Mouse (Mus musculus): ENCODE measurements around the gene Dhps.

Gene Dhps

GRCm38 (mm10) chr8:85071514-85072281 is at the start of gene Dhps:
Gene Dhps (plus strand): TSS chr8:85071757.
- peak; percentile 90 for DNase-seq

GRCm38 (mm10) chr8:85023846-85024245 is 47.7 kb upstream of the Dhps start:
- peak; percentile 51 for DNase-seq

- DNase-seq: peak; percentile 92
Measured at GRCm38 (mm10) chr8:85025098-85025932, 46.2 kb upstream of the Dhps start, which contains the start of gene Asna1. Gene Asna1 (minus strand): TSS chr8:85025281.

- peak; percentile 96 for DNase-seq
Measured at GRCm38 (mm10) chr8:85026670-85027515, 44.7 kb upstream of the Dhps start, which contains the start of gene Trir. Gene Trir (plus strand): TSS chr8:85026823.

- peak; percentile 42 for DNase-seq
Measured at GRCm38 (mm10) chr8:85027516-85027855, 44.1 kb upstream of the Dhps start.

- DNase-seq: no peak
Measured at GRCm38 (mm10) chr8:85027922-85028321, 43.6 kb upstream of the Dhps start.

- peak; percentile 40 for DNase-seq
Measured at GRCm38 (mm10) chr8:85029271-85029670, 42.3 kb upstream of the Dhps start.

GRCm38 (mm10) chr8:85032622-85033311 is 38.8 kb upstream of the Dhps start:
- DNase-seq: no peak

- DNase-seq: peak; percentile 57
Measured at GRCm38 (mm10) chr8:85033867-85034266, 37.7 kb upstream of the Dhps start.

- DNase-seq: peak; percentile 76
Measured at GRCm38 (mm10) chr8:85034764-85035163, 36.8 kb upstream of the Dhps start.

- DNase-seq: peak; percentile 61
Measured at GRCm38 (mm10) chr8:85035165-85035727, 36.3 kb upstream of the Dhps start.

GRCm38 (mm10) chr8:85035728-85036310 is 35.7 kb upstream of the Dhps start:
- peak; percentile 59 for DNase-seq

GRCm38 (mm10) chr8:85036381-85036717 is 35.2 kb upstream of the Dhps start:
- no peak for DNase-seq

- peak; percentile 95 for DNase-seq
Measured at GRCm38 (mm10) chr8:85036718-85037365, 34.7 kb upstream of the Dhps start, which contains the start of gene Tnpo2. Gene Tnpo2 (plus strand): TSS chr8:85036915.

GRCm38 (mm10) chr8:85037366-85037680 is 34.2 kb upstream of the Dhps start:
- DNase-seq: no peak

- DNase-seq: peak; percentile 62
Measured at GRCm38 (mm10) chr8:85037681-85038531, 33.7 kb upstream of the Dhps start.

- DNase-seq: no peak
Measured at GRCm38 (mm10) chr8:85043619-85044018, 27.9 kb upstream of the Dhps start.

GRCm38 (mm10) chr8:85057367-85057766 is 14.2 kb upstream of the Dhps start:
- DNase-seq: no peak

GRCm38 (mm10) chr8:85059879-85060616 is 11.5 kb upstream of the Dhps start, which contains the start of gene Fbxw9:
Gene Fbxw9 (plus strand): TSS chr8:85060055.
- peak; percentile 92 for DNase-seq

Measured in cerebellum, adult 9-10 months (tissue).